Mouse (Mus musculus) gastrocnemius, adult 8-10 months (tissue): ENCODE measurements around the gene Foxd1. TPM values are rescaled to one million over a fixed set of nuclear protein-coding genes. Genes with fewer than 3 reads are reported as not detected.

Experiments used
- DNase-seq, 2 experiments: peaks; one replicate each; pipeline ENCODE4 v3.0.0; 2022; ENCODE audit warnings: low spot score in 2 of 2
- total RNA-seq, 4 experiments: library from RNA; stranded (reverse); gene quantifications; 2 replicates each; pipeline ENCODE4 v1.2.4; 2022

Foxd1 gene
- total RNA-seq, 4 experiments from 2014 or later: 0.11 TPM; not detected in 3

- DNase-seq: no peak
These were observed 35.0 kb downstream of the Foxd1 start for GRCm38 (mm10) chr13:98389092-98389491.

- DNase-seq: no peak
These were observed 36.3 kb downstream of the Foxd1 start for GRCm38 (mm10) chr13:98390363-98390762.

- no peak for DNase-seq
These were observed 37.0 kb downstream of the Foxd1 start for GRCm38 (mm10) chr13:98390771-98391634.

GRCm38 (mm10) chr13:98391635-98391990 lies 37.6 kb downstream of the Foxd1 start:
- no peak for DNase-seq

- DNase-seq: no peak
These were observed 38.0 kb downstream of the Foxd1 start for GRCm38 (mm10) chr13:98392031-98392430.

GRCm38 (mm10) chr13:98393356-98394070 lies 39.5 kb downstream of the Foxd1 start:
- no peak for DNase-seq

Other genes starting within 250 kb of the Foxd1 start
- gene Arhgef28, start 147.8 kb upstream of the Foxd1 start, total RNA-seq: 1 to 10 TPM; 2.1 to 2.9 (median 2.7) TPM
- gene Utp15, start 91.2 kb upstream of the Foxd1 start, total RNA-seq: 1 to 10 TPM; 3.0 to 4.7 (median 3.8) TPM
- 10 to 100 TPM; 13.5 to 18.7 (median 16.3) TPM for gene Ankra2, start 91.2 kb upstream of the Foxd1 start, total RNA-seq
- gene Gm21976, start 74.4 kb upstream of the Foxd1 start, total RNA-seq: not detected
- 100 to 1,000 TPM; 208 to 239 (median 210) TPM for gene Btf3, start 37.2 kb upstream of the Foxd1 start, total RNA-seq
- not detected for gene Gm10320, start 137.8 kb downstream of the Foxd1 start, total RNA-seq